Mouse (Mus musculus): ENCODE measurements around the gene Lmbr1l.

Gene Lmbr1l

DNA sequence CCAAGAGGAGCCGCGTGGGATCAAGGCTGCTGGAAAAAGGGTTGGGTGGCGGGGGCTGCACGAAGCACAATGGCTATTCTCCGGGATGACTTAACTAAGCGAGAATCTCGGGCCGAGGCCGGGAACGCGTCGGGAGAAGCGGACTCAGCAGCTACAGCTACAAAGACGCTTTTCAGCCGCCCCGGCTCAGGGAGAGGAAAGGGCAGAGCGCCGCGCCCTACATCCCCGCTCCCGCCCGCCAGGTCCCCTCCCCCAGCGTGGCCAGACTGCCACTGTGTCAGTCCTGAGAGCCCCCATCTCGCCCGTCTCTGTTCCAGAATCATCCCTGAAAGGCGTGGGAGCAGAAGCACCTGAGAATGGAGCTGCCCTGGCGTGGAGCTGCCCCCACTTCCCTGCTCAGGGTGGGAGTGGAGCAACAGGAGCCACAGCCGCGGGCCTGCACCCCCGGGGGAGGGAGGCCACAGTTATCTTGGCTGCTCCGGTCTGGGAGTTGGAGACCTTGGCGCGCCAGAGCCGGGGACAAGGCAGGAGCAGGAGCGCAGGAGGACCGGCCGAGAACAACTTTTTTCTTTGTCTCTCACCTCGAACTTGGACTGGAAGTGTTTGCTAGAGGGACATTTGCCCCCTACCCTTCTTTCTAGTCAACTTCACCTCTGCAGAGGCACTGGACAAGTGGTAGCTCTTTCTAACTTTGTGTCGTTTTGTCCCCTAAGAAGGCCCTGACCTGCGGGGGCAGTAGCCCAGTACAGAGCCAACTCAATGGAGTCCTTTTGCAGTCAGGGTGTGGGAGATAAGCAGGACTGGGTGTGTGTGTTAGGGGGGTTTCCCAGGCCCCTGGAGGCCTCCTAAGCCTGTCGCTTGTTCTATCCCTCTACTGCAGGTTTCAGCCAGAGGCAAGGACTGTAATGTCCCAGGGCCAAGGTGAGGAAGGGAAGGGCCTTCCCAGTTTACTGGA, 22.1 kb downstream of the Lmbr1l start:
- DNase-seq (ENCODE audit: low read depth, low spot score), result no peak

- DNase-seq (ENCODE audit: low read depth, low spot score), result no peak
Measured at GRCm38 (mm10) chr15:98894746-98895634, 23.0 kb downstream of the Lmbr1l start.

DNA sequence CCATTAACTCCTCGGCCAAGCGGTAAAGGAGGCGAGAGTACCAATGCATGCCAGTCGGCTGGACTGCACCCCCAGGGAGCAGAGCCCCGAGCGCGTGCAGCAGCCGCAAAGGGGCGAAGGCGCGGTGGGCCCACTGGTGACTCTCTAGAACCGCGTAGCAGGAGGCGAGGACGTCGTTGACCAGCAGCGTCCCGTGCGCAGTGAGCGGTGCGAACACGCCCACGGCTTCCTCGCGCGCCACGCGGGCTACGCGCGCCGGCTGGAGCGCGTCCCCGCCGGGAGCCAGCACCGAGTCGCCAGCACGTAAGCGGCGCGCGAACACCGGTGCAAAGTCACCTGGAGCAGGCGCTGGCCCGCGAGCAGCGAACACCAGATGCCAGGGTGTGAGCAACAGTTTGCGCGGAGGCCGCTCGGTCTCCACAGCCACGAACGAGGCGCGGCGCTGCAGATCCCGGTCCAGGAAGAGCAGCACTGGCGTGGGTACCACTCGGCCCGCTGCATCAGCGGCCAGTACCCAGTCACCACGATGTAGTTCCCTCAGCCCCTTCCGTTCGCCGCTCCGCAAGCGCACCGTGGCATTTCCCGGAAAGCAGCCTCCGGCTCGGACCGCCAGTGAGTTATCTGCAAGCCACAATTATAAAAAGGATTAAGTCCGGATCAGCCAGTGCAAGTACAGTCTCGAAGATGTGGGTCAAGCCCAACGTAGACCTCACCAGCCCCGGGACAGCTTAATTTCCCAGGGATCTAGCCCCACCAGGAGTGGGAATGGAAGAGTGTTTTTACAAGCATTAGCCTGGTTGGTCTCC, 23.9 kb downstream of the Lmbr1l start, which contains the start of gene Rhebl1:
TSS of gene Rhebl1 (minus strand) at position 601 of the 806 bp plus-strand sequence.
- no peak for DNase-seq (ENCODE audit: low read depth, low spot score)

- DNase-seq (ENCODE audit: low read depth, low spot score), result no peak
Measured at GRCm38 (mm10) chr15:98893036-98893435, 25.0 kb downstream of the Lmbr1l start.

DNA sequence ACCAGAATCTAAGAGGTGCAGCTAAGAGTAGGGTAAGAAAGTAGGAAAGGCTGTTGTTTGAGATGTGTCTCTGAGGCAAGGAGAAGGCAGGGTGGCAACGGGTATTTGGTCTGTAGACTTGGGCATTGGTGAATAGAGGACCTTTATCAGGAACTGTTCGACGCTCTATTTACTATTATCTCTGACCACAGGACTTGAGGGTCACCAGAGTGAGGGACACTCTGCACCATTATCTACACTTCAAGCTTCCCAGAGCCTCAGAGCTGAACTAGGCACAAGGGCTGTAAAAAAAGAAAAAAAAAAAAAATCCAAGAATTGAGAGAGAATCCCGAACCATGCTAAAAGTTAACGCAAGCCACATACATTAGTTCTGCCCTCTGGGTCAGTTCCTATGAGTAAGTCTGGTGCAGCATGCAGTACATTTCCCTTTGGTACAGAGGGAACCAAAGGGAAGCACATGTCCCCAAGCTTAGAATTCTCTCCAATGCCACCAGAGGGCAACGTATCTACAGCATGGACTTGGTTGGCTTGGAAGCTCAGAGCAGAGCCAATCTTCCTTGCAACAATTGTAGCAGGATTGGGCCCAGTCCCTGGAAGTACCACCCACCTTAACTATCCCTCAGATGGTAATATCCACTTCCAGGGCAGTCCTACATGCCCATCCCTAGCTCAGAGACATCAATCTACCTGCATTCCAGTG, 26.0 kb downstream of the Lmbr1l start:
- peak; percentile 78 for DNase-seq (ENCODE audit: low read depth, low spot score)

DNA sequence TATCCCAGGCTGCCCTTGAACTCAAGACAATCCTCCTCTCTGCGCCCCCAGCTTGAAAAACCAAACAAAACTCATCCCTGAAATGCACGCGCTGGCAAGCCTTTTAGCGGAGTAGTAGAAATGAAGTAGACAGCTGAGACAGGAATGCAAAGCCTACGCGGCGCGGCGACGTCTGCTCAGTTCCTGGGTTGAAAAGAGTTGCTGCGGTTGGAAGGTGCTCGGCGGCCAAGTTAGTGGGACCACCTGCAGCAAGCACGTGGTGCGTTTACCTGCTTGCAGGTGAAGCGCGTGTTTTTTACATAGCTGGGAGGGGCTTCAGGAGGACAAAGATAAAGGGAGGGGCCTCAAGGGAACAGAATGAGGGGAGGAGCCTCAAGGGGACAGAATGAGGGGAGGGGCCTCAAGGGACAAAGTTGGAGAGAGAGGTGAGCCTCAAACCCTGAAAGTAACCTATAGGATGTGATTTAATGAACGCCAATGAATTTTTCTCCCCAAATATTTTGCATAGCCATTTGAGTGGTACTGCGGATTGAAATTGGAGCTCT, 26.8 kb downstream of the Lmbr1l start:
- no peak for DNase-seq (ENCODE audit: low read depth, low spot score)

GRCm38 (mm10) chr15:98887526-98887925, 30.5 kb downstream of the Lmbr1l start:
- DNase-seq (ENCODE audit: low read depth, low spot score), result no peak

DNA sequence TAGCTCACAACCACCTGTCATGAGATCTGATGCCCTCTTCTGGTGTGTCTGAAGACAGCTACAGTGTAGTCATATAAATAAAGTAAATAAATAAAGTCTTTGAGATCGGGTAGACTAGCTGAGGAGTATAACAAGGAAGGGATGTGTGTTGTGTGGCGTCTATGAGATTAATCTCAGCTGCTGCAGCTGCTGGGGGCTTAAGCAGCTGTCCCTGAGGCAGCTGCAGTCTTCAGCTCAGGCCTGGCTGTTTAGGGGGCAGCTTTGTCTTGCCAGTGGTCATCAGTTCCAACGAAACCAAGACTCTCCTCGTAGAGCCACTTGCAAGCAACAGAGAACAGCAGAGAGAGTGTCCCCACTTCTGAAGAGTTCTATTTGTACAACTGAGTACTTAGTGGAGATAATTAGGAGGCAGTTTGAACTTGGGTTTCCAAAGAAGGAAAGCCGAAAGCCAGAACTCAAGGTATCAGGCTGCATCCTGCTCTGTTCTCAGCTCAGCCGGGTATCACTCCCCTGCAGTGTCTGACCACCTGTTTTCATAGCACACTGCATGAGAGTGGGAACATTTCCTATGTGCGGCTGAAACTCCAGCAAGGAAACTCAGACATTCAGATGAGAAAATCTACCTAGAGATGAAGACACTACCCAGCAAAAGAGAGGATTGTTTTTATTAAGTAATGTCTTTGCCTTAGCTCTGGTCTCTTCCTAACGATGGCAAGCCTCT, 31.2 kb downstream of the Lmbr1l start:
- DNase-seq (ENCODE audit: low read depth, low spot score), result no peak

DNA sequence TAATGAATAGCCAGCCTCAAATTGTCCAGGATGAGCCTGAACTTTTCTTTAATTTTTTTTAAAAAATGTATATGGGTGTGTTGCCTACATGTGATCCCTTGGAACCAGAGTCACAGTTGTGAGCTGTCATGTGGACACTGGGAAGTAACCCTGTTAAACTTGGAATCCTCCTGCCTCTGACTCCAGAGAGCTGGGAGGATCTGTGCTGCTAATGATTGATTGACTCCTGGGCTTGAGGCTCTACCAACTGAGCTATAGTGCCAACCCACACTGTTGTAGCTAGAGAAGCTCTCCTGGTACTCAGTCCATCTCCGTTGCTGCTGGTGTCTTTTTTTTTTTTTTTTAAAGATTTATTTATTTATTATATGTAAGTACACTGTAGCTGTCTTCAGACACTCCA, 33.9 kb downstream of the Lmbr1l start:
- DNase-seq (ENCODE audit: low read depth, low spot score), result no peak

- no peak for DNase-seq (ENCODE audit: low read depth, low spot score)
Measured at GRCm38 (mm10) chr15:98883661-98884060, 34.4 kb downstream of the Lmbr1l start.

- DNase-seq (ENCODE audit: low read depth, low spot score), result no peak
Measured at GRCm38 (mm10) chr15:98881656-98882008, 36.4 kb downstream of the Lmbr1l start.

DNA sequence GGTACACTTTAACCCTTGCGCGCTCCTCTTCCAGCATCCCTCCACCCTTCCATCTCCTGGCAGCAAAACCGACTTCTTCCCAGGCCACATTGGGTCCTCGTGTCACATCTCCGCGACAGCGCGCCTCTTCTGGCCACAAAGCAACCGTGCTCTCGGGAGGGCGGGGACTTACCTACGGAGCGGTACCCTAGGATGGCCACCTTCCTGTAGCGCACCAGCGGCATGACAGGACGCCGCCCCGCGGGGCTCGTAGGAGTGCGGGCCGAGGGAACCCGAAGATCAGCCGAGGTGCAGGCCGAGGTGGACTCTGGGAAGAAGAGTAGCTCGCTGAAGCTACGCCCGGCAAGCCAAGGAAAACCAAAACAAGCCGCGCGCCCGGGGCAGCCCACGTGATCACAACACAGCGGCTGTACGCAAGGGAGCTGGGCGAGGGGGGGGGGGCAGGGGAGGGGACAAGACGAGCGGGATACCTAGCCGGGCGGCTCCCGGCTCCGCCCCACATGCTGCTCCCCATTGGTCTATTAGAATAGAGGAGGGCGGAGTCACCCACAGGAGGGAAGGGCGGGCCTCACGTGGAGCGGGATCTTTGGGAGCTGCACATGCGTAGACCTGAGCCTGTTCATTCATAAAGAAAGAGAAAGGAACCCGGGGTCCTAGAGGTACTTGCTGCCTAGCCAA, 36.9 kb downstream of the Lmbr1l start:
- DNase-seq (ENCODE audit: low read depth, low spot score), result peak; percentile 97

DNA sequence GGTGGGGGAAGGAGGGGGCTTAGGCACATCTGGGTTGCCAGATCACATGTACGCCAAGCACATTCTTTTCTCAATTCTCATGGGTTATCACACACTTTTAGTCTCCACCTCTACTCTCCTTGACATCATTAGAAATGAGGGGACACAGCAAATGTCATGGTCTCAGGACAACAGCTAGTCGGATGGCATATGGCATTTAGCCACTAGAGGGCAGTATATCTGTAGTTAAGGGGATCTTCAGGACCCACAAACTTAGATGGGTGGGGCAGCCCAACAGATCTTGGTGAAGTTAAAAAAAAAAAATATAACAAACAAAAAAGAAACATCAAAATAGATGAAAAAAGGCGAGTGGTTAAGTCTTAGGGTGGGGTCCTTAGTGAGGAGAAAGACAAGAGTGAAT, 40.7 kb downstream of the Lmbr1l start:
- DNase-seq (ENCODE audit: low read depth, low spot score), result peak; percentile 84

DNA sequence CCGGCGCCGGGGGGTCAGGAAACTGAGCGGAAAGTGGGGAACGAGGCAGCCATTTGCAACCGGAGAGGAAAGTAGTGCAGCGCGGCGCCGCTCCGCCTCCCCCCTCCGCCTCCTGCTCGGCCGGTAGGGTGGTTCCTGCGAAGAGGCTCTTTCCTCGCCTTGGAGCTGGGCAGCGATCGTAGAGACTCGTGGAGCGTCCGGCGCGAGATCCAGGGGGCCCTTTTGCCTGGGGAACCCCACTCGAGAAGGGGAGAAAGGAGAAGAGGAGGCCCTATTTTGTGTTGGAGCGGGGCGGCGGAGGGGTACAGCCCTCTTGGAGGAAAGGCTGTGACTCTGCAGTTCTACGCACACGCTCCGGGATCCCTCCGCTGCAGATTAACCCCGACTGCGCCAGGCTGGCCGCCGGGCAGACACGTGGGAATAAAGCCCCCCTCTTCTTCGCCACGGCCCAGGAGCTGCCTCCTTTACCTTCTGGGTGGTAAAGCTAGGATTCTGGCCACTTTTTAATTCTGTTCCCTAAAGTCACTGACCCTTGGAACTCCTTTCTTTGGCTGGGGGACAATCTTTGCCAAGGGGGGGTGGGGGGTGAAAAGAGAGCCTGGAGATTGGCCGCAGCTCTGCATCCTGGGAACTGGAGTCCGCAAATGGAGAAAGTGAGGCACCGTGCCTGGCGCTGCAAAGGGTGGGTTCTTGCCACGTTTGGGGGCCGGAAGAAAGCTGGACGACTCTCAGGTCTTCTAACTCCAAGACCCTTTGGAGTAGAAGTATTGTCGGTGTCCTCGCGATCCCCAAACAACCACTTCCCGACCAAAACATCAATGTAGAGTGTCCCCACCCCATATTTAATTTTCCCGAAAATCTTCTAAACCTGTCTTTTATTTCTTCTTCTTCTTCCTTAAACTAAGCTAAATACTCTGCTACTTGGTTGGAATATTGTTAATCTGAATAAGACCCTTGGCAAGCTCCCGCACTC, 45.8 kb downstream of the Lmbr1l start:
- peak; percentile 96 for DNase-seq (ENCODE audit: low read depth, low spot score)

DNA sequence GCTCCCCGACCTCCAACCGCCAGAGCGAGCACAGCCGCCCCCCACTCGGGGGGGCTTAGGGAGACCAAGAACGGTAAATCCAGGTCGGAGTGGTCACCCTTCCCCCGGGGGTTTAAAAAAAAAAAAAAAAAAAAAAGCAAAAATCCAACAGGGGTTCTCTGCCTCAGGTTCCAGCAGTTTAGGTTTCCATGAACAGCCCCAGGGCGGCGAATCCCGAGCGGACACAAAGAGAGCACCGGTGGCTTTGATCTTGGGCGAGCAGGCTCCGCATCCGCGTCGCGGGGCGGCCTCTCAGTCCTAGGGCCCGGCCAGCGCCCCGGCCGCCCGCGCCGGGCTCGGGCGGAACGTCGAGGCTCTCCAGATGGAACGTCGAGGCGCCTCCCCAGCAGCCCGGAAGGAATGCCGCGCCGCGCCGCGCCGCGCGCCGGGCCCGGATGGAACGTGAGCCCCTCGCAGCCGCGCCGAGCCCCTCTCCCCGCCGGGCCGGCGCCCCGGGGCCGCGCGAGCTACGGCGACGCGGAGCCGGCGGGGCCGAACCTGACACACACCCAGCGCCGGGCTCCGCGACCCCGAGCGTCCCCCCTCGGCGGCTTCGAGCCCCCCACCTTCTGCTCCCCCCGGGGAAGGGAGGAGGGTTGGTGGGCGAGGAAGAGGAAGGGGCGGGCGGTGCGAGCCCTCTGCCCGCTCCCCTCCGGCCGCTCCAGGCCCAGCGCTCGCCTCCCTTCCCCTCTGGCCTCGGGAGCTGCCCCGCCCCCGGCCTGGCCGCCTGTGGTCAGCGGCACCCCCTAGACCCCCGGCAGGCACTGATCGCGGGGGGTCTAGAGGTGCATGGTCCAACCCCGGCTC, 46.7 kb downstream of the Lmbr1l start, which contains the start of gene Kmt2d:
TSS of gene Kmt2d (minus strand) at position 135 of the 846 bp plus-strand sequence.
- peak; percentile 40 for DNase-seq (ENCODE audit: low read depth, low spot score)

DNA sequence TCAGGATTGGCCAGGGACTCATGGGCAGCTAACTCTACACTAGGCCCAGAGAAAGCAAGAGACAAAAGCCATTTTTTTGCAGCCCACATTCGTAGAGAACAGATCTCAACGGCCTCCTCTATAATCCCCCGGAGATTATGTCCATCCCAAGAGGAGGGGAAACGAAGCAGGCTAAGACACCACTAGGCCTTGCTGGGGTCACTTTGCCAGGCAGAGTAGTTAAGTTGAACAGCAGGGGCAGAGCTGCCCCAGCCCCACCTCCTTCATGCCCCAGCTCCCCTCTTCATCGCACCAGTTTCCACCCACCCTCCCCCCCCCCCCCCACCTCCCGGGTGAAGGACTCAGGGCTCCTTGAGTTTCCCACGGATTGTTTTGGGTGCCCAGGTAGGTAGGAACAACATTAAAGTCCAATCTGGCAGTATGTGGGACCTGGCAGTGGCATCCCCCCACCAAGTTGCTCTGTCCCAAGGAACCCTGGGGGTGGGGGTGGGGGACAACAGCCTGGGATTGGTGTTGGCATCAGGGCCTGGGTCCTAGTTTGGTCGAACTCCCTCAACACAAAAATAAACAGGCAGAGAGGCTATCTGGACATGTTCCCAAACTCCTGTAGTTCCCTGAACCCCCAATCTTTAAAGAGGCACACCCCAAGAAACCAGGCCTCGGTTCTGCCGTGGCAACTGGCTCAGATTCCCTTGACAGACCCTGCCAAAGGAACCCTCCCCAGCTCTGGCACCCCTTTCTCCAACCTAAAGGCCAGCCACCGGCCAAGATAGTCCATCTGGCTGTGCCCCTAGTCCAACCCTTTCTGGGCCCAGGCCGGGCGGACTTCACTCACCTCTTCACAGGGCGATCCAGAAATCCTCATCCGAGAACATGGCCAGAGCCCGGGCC, 47.6 kb downstream of the Lmbr1l start:
- DNase-seq (ENCODE audit: low read depth, low spot score), result no peak

Data from forelimb bud, embryonic 11.5 days (tissue).